Mouse (Mus musculus) neural tube, embryonic 13.5 days (tissue): ENCODE measurements around the gene Nuak2. TPM values are rescaled to one million over a fixed set of nuclear protein-coding genes. Genes with fewer than 3 reads are reported as not detected.

Source experiments
- ATAC-seq: fragments of 200-750 bp; cut with Nextera tagmentation; 2 replicates; pipeline ENCODE4 v1.8.0; 2017; ENCODE audit warnings: low read depth, mild to moderate bottlenecking, moderate TSS enrichment, moderate library complexity
- H3K27ac ChIP-seq: fragments of 300-500 bp; sonication (generic); replicated peaks from 2 replicates; pipeline ENCODE4 v1.5.1; 2015; ENCODE audit warnings: moderate library complexity, mild to moderate bottlenecking, inconsistent platforms
- H3K27me3 ChIP-seq: fragments of 300-500 bp; sonication (generic); 2 replicates; pipeline ENCODE4 v1.6.1; 2015; ENCODE audit warnings: mild to moderate bottlenecking, inconsistent platforms
- H3K36me3 ChIP-seq: fragments of 300-500 bp; sonication (generic); 2 replicates; pipeline ENCODE4 v1.6.1; 2015; ENCODE audit warnings: mild to moderate bottlenecking, inconsistent platforms
- H3K4me1 ChIP-seq: fragments of 300-500 bp; sonication (generic); replicated peaks from 2 replicates; pipeline ENCODE4 v1.6.1; 2015; ENCODE audit warnings: inconsistent platforms
- H3K4me2 ChIP-seq: fragments of 300-500 bp; sonication (generic); 2 replicates; pipeline ENCODE4 v1.6.1; 2015; ENCODE audit warnings: inconsistent platforms, mild to moderate bottlenecking, moderate library complexity
- H3K4me3 ChIP-seq: fragments of 300-500 bp; sonication (generic); 2 replicates; pipeline ENCODE4 v1.5.1; 2015; ENCODE audit warnings: mild to moderate bottlenecking, inconsistent platforms
- H3K9ac ChIP-seq: fragments of 300-500 bp; sonication (generic); 2 replicates; pipeline ENCODE4 v1.6.1; 2015; ENCODE audit warnings: moderate library complexity, mild to moderate bottlenecking, inconsistent platforms
- H3K9me3 ChIP-seq: fragments of 300-500 bp; sonication (generic); 2 replicates; pipeline ENCODE4 v1.6.1; 2016; ENCODE audit warnings: inconsistent platforms
- WGBS: fragments of 180-500 bp; shearing (Covaris S2); methylation state at CpG from one replicate; pipeline ENCODE4 v1.1.7; 2015; 5-methylcytosine and 5-hydroxymethylcytosine counted together
- polyA plus RNA-seq: library from polyadenylated mRNA; unstranded; fragments of >200 nt; fragmentation: Nextera tagmentation; extraction: Ambion mirVana; gene quantifications from 2 replicates; pipeline ENCODE4 v1.2.1, GENCODE M21; 2015

The Nuak2 gene
- polyA plus RNA-seq, 1 experiment from 2014 or later: 9.0 TPM

DNA sequence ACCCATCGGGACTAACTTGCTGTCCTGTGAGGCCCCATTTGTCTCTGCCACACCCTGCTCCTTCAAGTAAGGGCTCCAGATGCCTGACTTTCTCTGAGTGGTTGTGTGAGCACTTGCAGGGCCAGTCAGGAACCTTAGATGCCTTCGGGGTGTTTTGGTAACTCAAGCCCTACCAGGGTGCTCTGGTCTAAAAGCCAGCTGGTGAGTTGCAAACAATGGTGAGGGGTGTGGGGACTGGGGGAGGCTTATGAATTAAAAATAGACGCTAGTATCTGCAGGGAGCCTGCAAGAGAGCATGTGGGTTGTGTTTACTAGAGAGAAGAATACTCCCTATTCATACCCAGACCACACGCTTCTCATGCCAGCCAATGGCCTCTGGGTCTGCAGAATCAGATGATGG lies 59.3 kb downstream of the Nuak2 start:
- 34% methylated on average over 4 of the region's 4 CpGs for WGBS
- peaks cover 30% of the 10 kb centered on the region for H3K36me3 ChIP-seq
- no peaks in the 10 kb centered on the region for H3K27me3 ChIP-seq
- H3K9me3 ChIP-seq: no peaks in the 10 kb centered on the region
- peak overlapping the region; percentile 79 for H3K27ac ChIP-seq
- H3K9ac ChIP-seq: no peak overlapping the region
- peak; percentile 36; the same call in 1 of the 2 replicates for ATAC-seq
- H3K4me2 ChIP-seq: no peak overlapping the region
- H3K4me3 ChIP-seq: no peak overlapping the region
- H3K4me1 ChIP-seq: peaks cover 78% of the 10 kb centered on the region

DNA sequence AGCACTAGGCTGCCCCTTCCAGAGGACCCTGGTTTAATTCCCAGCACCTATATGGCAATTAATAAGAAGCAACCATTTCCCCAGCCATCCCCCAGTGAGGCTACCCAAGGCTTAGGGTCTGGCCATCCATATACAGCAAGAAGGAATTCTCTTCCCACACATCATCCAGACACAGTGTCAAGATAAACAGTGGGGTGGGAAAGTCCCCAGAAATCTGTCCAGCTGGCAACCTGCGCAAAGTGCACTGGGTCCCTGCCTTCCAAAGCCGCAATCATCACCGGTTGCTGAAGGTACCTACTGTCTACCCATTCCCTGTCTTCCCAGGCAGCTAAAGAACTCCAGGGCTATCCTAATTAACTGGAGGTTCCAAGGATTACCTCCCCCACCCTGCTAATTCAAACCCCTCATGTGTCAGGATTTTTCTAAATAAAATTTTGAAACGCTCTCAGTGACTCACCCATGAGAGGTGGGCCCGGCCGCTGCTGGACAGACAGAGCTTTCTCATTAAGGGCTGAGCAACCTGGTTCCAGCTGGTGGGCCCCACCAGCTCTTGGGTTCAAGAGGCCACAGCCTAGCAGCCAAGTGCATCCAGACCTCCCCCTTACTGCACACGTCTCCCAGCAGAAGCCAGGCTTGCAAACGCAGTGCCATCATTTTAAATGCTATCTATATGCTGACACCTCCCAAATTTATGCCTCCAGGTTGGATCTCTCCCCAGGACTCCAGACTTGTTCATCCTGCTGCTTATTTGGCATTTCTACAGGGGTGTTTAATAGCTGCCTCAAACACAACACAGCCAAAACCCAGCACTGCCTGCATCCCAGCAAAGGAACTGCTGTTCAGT lies 60.5 kb downstream of the Nuak2 start:
- H3K4me1 ChIP-seq: peaks cover 71% of the 10 kb centered on the region

DNA sequence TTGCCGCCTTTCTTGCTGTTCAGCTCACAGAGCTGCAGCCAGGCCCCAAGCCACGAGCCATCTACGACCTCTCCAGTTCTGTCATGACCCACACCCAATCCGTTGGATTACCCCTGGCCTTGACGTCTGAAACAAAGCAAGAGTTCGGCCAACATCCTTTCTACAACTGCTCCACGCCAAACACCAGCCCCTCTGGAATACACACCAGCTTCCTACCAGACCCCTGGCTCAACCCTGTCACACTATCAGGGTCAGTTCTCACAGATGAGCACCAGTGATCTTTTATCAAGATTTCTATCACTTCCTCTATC lies 61.1 kb downstream of the Nuak2 start:
- no peaks in the 10 kb centered on the region for H3K9me3 ChIP-seq
- H3K27me3 ChIP-seq: no peaks in the 10 kb centered on the region
- H3K4me1 ChIP-seq: peaks cover 70% of the 10 kb centered on the region
- H3K27ac ChIP-seq: peak overlapping the region; percentile 79
- H3K4me2 ChIP-seq: no peak overlapping the region
- ATAC-seq: no peak
- H3K9ac ChIP-seq: 0 out of 2 replicates have a peak overlapping the region, but pooled peaks have one; percentile 0
- H3K4me3 ChIP-seq: no peak overlapping the region
- peaks cover 45% of the 10 kb centered on the region for H3K36me3 ChIP-seq
- 70% methylated on average over 7 of the region's 7 CpGs for WGBS

More for the DNA sequence above, 60.5 kb downstream of the Nuak2 start:
- H3K9me3 ChIP-seq: no peaks in the 10 kb centered on the region
- H3K36me3 ChIP-seq: peaks cover 39% of the 10 kb centered on the region
- H3K9ac ChIP-seq: 0 out of 2 replicates have a peak overlapping the region, but pooled peaks have one; percentile 0
- H3K4me2 ChIP-seq: no peak overlapping the region
- H3K27ac ChIP-seq: peak overlapping the region; percentile 79
- no peak overlapping the region for H3K4me3 ChIP-seq
- WGBS: 74% methylated on average over 8 of the region's 8 CpGs
- no peak for ATAC-seq
- H3K27me3 ChIP-seq: no peaks in the 10 kb centered on the region

DNA sequence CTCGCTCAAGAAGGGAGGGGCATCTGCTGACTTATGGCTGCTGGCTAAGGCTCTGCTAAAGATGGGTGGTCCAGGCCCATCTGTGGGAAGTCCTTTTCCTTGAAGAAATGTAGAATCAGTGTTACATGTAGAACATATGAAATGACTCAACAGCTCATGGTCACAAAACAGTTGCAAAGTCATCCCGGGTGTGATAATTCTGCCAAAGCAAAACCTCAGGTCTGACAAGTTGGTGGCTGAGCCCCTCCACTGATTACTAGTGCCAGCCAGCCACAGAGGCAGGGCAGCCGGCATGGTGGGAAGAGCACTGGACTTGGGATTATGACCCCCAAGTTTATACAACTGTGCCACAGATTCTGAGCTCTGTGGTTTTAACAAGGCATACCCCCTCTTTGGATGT lies 61.9 kb downstream of the Nuak2 start:
- ATAC-seq: no peak
- WGBS: 91% methylated on average over 3 of the region's 3 CpGs
- H3K36me3 ChIP-seq: peaks cover 45% of the 10 kb centered on the region
- no peak overlapping the region for H3K4me2 ChIP-seq
- no peak overlapping the region for H3K9ac ChIP-seq
- H3K27me3 ChIP-seq: no peaks in the 10 kb centered on the region
- H3K4me3 ChIP-seq: no peak overlapping the region
- H3K9me3 ChIP-seq: no peaks in the 10 kb centered on the region
- H3K27ac ChIP-seq: no peak overlapping the region
- H3K4me1 ChIP-seq: peaks cover 70% of the 10 kb centered on the region

DNA sequence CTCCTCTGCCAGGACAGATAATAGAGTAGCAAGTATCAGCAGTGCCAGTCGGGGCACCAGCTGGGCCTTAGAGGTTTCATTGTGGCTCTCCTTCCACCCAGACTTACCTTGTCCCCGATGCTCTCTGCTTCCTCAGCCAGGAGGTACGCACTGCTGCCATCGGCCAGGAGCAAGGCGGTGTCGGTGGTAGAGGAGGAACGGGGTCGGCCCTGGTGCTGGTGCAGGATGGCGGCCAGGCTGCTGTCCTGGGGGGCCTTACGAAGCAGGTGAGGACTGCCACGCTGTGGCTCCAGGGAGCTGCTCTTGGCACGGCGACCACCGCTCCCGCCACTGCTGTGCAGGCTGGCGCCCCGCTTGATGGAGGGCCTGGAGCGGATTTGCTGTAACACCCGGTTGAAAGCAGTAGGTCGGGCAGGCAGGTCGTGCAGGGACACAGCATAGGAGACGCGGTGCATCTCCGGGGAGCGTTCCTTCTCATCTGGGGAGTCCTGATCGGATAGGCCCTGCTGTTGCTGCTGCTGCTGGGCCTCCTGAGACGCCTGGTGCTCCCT lies 64.7 kb downstream of the Nuak2 start:
- no peak for ATAC-seq
- H3K36me3 ChIP-seq: peaks cover 45% of the 10 kb centered on the region
- H3K27ac ChIP-seq: no peak overlapping the region
- no peak overlapping the region for H3K9ac ChIP-seq
- H3K27me3 ChIP-seq: no peaks in the 10 kb centered on the region
- no peaks in the 10 kb centered on the region for H3K9me3 ChIP-seq
- 81% methylated on average over 27 of the region's 27 CpGs for WGBS
- H3K4me3 ChIP-seq: no peak overlapping the region
- H3K4me2 ChIP-seq: no peak overlapping the region
- H3K4me1 ChIP-seq: peaks cover 67% of the 10 kb centered on the region

DNA sequence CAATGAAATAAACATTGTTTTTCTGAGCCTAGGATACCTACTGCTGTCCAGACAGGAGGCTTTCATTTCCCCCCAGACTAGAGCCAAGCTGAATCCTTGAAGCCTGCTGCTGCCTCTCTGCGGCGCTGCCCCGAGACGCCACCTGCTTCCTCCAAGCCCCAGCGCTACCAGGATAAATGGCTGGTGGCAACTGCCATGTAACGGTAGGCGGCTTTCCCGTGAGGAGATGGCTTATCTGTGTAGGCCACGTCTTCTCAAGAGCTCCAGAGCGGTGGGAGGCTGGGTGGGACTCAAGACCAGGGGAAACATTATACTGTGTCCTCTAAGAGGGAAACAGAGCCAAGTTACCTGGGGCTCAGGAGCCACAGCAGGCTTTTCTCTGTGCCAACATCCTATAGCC lies 66.0 kb downstream of the Nuak2 start:
- Histone ChIP-seq H3K4me3 (no peak overlapping the region), H3K27ac (no peak overlapping the region), H3K36me3 (peaks cover 45% of the 10 kb centered on the region), H3K27me3 (no peaks in the 10 kb centered on the region), H3K4me2 (no peak overlapping the region), H3K4me1 (peaks cover 67% of the 10 kb centered on the region), H3K9ac (0 out of 2 replicates have a peak overlapping the region, but pooled peaks have one; percentile 26), H3K9me3 (no peaks in the 10 kb centered on the region)
- no peak for ATAC-seq
- WGBS: 56% methylated on average over 10 of the region's 10 CpGs

Other genes starting within 250 kb of the Nuak2 start
- gene Mfsd4a, start 248.1 kb upstream of the Nuak2 start, polyA plus RNA-seq: 7.5 and 8.0 TPM in 2 replicates
- gene Cdk18, start 176.4 kb upstream of the Nuak2 start, polyA plus RNA-seq: 0.11 and 0.47 TPM in 2 replicates
- gene Lemd1, start 124.7 kb upstream of the Nuak2 start, polyA plus RNA-seq: 19.1 and 22.6 TPM in 2 replicates
- 2.7 and 3.5 TPM in 2 replicates for gene AC124108.1, start 124.7 kb upstream of the Nuak2 start, polyA plus RNA-seq
- gene Gm10188, start 86.4 kb upstream of the Nuak2 start, polyA plus RNA-seq: not detected in 2 replicates
- gene Klhdc8a, start 17.5 kb upstream of the Nuak2 start, polyA plus RNA-seq: 4.6 and 6.1 TPM in 2 replicates
- gene Tmcc2, start 75.2 kb downstream of the Nuak2 start, polyA plus RNA-seq: 32.2 and 33.9 TPM in 2 replicates
- 9.2 and 9.8 TPM in 2 replicates for gene Dstyk, start 101.4 kb downstream of the Nuak2 start, polyA plus RNA-seq
- gene Rbbp5, start 161.2 kb downstream of the Nuak2 start, polyA plus RNA-seq: 48.9 and 49.5 TPM in 2 replicates
- 1.0 and 1.1 TPM in 2 replicates for gene Tmem81, start 190.1 kb downstream of the Nuak2 start, polyA plus RNA-seq
- gene Cntn2, start 227.1 kb downstream of the Nuak2 start, polyA plus RNA-seq: 84.9 and 102 TPM in 2 replicates